Mouse (Mus musculus) ES-E14 (cell line): ENCODE results near the gene Car8.

Experiments
- CHD2 ChIP-seq: IDR thresholded peaks from 2 replicates; pipeline ENCODE4 v1.6.1; 2014; ENCODE audit warnings: mild to moderate bottlenecking, low read depth, low read length, inconsistent platforms
- HCFC1 ChIP-seq: IDR thresholded peaks from 2 replicates; pipeline ENCODE4 v1.6.1; 2012; ENCODE audit warnings: low read length, inconsistent platforms, borderline replicate concordance; ENCODE audit not compliant: insufficient read depth
- ZC3H11A ChIP-seq: IDR thresholded peaks from 2 replicates; pipeline ENCODE4 v1.6.1; 2012; ENCODE audit warnings: low read depth, mild to moderate bottlenecking, inconsistent platforms, low read length, borderline replicate concordance
- ZNF384 ChIP-seq: IDR thresholded peaks from 2 replicates; pipeline ENCODE4 v1.6.1; 2012; ENCODE audit warnings: low read depth, low read length, inconsistent platforms

GRCm38 (mm10) chr4:8201631-8202030, 37.2 kb downstream of the Car8 start:
- TF ChIP-seq CHD2 (no peak), ZC3H11A (no peak), HCFC1 (no peak), ZNF384 (no peak)
